Mouse (Mus musculus) lung, postnatal 4 days (tissue): Measurements from ENCODE around the gene Egr2.

ENCODE experiments used
- DNase-seq, 2 experiments: peaks; one replicate each; pipeline ENCODE4 v3.0.0; 2021

Gene Egr2

DNA sequence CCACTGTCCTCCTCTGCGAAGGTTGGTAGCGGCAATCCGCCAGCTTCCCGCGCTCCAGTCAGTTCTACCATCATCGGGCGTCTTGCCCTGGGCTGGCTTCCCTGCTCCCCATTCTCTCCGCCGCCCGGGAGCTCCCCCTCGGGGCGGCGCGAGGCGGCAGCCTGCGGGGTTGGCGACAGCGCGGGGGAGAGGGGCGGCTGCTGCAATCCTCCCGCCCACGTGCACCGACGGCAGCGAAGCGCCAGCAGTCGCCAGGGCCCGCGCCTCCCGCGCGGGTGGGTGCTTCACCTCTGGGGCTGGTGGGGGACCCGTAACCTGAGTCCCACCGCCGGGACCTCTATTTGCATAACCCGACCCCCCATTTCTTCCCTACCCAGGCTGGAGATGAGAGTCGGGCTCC is at the start of gene Egr2:
Egr2 (plus strand) TSS at position 220 of the 400 bp plus-strand sequence.
- DNase-seq: peak; percentile 34 to 45

DNA sequence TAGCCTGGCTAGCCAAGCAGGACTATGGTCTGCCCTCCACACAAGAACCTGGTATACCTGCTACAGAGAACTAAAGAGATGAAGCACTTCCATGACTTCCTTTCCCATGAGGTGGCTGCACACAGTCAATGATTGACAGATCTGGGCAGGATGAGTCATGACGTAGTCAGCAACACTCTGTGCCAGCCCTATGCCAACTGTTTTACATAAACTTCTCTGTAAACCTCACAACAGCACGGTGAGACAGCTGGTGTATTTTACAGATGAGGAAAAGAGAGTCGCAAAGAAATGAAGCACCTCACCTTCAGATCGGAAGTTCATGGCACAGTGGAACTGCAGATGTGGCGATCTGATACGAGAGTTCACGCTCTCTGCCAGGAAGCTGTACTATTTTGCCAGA is 47.8 kb upstream of the Egr2 start:
- DNase-seq: no peak

DNA sequence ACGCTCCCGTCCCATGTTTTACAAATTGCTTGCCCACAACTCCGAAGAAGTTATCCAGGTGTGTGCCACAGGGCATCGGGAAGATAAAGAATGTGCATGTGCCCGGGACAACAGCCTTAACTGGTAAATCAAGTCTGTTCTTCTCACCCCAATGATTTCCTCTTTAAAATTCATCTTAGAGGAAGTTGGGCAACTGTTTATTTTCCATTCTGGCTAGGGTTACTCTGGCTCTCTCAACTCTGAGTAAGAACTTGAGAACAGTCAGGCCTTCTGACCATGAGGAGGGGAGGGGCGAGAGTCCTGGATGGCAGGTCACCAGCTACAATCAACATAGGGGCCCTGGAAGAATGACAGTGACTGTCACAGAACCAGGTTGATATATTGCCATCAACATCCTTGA is 45.4 kb upstream of the Egr2 start:
- no peak for DNase-seq

DNA sequence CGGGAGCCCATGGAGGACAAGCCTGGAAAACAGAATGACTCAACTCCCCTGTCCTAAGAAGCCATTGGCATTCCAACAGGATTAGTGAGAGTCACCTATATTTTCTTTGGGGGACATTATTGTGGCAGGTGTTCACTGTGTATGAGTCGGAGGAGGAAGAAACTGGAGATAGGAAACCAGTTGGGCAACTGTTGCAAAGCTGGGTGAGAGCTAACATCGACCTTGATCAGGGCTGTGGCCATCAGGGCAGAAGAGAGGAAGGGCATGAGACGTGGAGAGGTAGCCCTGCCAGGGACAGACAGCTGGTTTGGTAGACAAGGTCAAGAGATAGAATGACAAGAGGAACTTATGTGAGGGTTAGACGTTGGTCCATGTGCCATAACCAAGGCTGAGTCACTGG is 44.6 kb upstream of the Egr2 start:
- no peak for DNase-seq

DNA sequence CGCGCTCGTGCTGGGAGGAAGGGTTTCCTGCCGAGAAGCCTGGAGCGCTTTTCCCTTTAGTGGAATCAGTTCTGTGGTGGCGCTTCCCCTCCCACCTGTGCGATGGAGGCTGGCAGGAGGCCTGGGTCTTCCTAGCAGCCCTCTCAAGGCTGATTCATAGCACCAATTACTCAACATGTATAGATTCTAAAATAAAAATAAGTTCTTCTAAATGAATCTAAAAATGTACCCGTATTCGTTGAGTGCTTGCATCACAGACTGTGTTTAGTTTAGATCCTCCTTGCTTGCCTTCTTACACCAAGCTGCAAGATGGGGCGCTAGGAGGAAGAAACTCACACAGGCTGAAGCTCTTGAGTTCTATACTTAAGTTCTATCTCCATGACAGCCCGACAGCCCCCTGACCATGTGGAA is 43.1 kb upstream of the Egr2 start:
- no peak for DNase-seq

DNA sequence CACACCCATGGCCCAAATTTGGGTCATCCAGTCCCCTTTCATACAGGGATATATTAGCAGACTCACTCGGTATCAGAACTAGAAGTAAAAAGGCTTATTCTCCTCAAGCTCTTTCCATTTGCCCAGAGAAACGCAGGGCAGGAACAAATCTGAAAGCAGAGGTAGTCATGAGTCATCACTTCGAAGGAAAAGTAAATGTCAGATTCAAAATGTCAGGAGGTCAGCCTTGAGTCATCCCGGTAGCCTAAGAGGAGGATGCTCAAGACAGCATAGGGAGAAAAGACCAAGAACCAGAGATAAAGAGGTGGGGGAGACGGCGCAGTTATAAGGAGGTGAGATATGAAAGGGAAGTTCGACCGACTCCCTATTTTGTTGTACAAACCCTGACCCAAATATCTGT is 41.7 kb upstream of the Egr2 start:
- no peak for DNase-seq

DNA sequence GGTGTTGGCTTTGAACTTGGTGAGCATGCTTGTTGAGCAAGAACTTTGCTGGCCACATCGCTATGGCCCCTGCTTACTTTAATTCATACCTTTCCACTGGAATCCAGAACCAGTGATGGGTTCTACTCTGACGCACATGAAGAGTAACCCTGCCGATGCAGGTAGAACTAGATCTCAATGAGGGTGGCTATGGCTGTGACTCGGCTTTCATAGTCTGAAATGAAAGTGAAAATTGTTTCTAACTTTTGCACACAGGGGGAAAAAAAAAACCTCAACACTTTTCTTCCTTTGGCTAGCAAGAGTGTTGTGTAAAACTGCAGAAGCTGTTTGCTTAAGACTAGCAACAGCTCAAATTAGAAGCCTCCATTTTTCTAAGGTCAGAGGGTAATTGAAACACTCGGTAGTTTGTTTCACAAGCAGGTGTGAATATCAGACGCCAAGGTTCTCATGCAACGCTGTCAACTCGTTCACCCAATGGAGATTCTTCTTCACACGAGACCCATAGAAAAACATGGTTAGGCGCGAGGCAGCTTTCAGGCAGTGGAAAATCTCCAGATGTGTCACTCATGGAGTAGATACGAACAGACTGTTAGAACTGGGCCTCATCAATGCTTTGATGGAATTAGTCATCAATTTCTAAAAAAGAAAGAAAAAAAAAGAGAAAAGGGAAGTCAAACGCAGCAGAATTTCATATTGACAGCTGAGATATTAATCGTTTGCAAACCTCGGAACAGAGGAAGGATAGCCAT is 38.0 kb upstream of the Egr2 start:
- no peak for DNase-seq

DNA sequence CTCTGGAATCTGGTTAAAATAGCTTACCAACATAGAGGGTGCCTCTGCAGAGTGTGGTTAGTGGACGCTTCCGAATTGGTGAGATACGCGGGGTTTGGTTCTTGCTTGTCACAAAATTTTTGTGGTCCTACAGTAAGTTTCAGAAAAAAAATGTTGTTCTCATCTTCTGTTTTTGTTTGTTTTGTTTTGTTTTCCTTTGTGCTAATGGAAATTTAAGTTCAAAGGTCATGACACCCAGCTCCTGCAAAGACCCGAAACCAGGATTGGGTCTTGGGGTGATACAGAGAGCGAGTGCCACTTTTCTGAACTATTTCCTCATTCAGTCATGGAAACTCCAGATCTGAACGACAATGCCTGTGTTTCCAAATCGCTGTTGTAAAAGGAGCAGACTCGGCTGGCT is 37.3 kb upstream of the Egr2 start:
- no peak for DNase-seq

DNA sequence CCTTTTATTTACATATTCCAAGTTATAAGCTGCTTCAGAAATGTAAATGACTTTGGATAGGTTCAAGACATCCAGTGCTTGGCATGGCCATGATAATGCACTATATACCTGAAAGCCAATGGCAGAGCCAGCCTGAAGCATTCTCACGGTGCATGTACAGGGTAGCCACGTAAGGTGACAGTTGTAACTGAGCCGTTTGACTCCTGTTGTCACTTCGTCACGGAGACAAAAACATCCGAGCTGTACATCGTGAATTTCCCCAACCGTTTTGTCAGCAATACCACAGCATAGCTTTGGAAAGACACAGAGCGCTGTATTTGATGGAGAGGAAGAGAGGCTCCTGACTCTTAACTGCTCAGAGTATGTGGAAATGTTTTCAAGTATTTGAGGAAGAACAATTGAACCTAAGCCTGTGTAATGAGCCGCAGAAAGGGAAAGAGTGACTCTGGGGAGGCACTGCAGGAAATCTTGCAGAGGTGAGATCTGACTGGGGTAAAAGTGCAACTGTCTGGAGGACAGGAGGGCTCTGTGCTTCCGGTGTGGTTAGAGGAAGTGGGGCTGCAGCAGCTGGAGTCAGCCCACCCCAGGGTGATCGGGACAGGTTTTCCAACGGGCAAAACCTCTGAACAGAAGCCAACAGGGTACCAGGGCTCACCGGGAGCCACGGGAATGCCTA is 31.8 kb upstream of the Egr2 start:
- DNase-seq: peak in 1 of 2 experiments; percentile 7

DNA sequence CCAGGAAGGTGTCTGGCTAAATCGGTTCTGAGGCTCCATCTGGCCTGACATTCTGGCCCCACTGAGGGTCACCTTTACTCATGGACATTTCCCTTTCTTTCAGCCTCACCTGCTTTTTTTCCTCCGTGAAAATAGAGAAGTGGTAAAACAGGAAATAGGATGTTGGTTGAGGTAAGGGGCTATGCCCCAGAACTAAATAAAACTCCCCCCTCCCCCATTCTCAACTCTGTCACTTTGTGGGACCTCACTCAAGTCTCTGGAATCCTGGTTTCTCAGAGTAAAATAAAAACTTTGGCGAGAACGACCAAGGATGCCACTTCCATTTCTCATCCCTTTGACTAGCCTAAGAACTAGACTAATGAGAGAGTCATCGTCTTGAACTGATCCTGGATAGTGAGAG is 31.2 kb upstream of the Egr2 start:
- no peak for DNase-seq

DNA sequence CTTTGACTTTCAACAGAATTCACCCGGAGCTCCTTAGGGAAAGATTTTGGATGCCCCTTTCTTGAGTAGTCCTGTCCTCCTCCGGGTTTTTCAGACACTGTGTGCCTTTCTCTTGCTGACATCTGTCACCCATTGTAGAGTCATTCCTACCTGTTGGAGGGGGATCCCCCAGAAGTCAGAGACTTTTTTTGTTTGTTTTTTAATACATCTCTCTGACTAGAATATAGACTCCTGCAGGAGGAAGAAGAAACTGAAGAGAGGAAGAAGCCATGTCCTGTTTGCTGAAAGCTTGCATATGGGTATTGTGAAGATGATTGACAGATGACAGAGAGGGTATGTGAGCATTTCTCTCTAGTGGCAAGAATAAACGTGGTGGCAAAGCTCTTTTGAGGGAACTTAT is 30.0 kb upstream of the Egr2 start:
- DNase-seq: no peak

DNA sequence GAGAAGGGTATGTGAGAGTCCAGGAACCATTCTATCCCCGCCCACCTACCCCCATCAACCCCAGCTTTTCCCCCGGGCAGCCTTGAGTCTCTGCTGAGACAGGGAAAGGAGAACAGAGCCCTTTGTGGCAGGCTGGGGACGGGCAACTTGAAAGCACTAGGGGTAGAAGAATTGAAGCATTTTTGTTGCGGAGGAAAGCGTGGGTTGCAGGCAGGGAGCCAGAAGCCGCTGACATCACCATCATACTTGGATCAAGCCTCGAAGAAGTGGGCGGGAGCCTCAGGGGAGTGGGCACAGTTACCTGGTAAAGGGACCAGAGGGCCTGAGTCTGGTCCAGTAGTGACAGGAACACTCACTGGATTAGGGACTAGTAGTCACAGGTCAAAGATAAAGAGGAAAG is 23.1 kb upstream of the Egr2 start:
- no peak for DNase-seq

DNA sequence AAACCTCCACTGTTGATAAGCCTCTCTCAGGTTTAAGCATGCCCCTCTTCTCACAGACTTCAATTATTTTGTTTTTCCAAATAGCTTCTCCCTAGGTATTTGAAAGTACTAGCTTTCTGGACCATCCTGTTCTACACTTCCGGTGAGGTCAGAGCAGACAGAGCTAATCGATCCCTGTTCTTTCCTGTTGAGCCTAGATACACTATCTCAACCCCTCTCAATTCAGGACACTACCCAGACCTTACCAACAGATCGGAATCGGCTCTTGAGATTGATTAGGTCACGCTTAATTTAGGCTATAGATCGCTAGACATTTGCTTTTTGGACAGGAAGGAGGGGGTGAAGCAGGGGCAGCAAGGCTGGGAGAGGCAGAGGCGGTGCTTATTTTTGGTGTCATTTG is 22.4 kb upstream of the Egr2 start:
- DNase-seq: no peak

DNA sequence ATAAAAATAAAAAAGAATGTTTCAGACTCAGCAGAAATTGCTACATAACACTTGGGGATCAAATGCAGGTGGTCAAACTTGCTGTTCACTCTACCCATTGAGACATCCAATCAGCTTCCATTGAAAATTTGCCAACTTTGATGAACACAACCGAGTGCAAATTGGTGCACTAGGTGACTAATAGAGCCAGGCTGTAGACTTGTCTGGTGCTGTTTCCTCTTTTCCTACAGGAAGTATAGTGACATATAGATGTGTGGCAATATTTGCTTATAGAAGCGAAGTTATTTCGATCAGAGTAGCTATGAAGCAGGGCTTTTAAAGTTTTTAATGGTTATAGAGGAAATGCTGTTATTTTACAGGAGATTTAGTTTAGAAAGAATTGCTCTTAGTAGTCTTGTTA is 16.5 kb upstream of the Egr2 start:
- DNase-seq: no peak

DNA sequence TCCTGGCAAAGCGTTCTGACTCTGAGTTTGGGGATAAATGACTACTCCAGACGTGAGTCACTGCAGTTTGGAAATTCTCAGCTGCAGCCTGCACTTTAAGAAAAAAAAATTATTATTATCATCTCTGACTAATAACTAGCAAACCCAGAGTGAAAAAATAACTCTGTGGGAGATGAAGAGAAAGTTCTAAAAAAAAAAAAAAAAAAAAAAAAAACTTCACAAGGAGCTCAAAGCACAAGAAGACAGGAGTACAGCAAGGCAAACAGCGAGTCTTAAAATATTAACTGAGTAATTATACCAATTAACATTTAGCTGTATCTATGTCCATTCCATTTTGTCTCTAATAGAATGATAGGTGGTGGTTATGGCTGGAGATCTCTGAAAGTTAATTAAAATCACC is 11.1 kb upstream of the Egr2 start:
- no peak for DNase-seq

DNA sequence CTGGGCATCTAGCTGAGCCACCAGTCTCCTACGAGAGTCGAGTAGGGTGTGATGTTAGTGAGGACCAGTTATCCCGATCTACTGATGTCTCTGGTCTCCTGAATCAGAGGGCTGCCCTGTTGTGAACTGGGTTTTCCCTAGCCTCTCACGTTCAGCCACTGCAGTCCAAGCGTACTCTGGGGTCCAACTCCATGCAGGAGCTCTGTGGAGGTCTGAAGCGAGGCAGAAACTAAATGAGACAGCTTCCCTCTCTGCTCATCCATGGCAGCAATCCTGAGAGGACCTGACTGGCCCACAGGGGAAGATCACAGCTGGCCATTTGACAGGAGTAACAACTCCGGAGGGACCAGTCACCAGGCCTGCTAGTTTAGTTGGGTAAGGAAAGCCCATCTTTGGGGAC is 10.6 kb upstream of the Egr2 start:
- no peak for DNase-seq

DNA sequence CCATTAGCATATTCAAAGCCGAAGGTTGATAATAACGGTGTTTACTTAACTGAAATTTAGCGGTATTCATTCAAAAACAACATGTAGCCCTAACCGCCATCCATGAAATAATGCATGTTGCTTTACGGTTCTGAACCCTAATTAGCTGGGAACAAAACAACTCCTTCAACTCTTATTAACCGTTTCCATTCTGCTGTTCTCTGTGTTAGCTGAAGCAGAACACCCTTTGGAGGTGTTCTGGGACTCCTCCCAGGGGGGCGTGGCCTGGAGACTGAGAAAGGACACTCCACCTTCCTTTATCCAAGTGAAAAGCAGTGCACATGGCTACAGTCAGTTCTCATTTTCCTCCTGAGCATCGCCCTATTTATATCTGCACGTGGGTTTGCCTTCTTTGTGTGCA is 8.8 kb upstream of the Egr2 start:
- DNase-seq: no peak

DNA sequence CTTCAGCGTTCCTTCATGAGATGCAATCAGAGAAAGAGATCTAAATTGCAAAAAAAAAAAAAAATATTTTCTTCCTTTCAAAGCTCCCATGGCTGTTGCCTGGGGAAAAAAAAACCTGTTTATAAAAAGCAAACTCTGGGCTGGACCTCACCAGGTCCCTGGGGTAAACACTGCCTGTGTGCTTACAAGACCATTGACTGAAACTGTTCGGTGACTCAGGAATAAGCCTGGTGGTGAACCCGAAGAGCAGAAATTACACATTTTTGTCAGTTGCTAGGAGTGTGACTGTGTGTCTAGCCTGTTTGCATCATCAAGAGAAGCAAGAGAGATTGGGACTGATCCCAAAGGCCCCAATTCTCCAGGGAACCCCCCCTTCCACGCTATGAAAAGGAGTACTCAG is 5.5 kb upstream of the Egr2 start:
- DNase-seq: no peak

DNA sequence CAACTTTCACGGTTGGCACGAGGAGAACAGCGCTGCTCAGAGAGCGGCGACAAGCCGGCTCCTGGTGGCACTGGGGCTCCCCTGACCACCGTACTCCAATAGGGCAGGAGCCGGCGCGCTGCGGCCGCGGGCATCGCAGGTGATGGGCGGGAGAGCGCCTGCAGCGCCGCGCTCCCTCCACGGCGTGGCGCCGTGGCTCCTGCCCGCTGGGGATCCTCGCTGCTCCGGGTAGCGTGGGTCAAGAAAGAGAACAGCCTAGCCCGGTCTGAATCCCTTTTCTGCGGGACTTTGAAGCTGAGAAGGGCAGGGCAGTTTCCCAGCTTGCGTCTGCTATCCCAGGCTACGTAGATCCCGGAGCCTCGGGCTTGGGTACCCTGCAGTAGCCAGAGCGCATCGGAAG is 697 bp downstream of the Egr2 start:
- DNase-seq: peak; percentile 85 to 86

DNA sequence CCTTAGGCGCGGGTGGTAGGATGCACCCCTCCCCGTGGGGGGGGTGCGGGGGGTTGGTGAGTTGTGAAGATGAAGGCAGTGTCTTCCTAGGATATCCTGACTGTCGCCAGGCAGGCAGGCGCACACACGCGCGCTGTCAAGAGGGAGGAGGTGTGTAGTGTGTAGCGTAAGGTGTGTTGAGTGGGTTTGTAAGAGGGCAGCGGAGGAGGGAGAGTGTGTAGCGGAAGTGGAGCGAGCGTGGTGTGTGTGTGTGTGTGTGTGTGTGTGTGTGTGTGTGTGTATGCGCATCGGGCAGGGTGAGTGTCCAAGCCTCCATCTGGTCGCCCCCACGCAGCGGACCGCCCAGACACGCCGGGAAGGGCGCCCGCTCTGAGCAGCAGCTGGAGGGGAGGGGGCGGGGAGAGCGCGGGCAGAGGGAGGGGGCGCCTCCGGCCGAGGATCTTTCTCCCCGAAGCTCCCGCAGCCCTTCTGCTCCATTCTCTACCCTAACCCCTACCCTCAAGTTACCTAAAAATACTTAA is 1.4 kb downstream of the Egr2 start:
- DNase-seq: peak; percentile 55 to 73

DNA sequence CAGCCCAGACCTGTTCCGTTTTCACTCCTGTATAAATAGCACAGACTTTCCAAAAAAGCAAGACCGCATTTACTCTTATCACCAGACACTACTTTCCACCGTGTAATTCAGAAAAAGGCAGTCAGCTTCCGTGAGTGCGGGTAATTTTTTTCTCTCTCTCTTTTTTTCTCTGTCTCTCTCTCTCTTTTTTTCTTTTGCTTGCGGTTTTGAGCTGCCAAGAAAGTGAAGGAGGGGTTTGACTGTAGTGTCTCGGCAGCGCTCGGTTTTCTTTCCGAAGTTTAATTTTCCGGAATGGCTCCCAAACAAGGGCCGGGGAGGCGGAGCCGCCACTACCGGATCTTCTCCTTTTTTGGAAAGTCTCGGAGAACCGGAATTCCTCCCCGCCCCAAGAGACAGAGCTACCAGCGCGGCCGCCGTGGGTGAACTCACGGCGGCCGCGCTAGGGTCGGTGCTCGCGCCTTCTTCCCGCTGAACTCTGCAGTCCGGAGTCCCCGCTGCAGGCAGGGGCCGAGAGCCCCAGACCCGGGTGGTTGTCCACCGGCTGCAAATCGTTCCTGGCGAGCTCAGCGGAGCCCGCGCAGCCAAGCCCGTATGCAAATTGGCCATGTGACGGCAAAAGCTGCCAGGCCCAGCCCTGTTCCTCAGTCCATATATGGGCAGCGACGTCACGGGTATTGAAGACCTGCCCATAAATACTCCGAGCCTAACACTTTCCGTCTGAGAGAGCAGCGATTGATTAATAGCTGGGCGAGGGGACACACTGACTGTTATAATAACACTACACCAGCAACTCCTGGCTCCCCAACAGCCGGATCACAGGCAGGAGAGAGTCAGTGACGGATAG is 2.1 kb downstream of the Egr2 start:
- DNase-seq: peak; percentile 93 to 94

DNA sequence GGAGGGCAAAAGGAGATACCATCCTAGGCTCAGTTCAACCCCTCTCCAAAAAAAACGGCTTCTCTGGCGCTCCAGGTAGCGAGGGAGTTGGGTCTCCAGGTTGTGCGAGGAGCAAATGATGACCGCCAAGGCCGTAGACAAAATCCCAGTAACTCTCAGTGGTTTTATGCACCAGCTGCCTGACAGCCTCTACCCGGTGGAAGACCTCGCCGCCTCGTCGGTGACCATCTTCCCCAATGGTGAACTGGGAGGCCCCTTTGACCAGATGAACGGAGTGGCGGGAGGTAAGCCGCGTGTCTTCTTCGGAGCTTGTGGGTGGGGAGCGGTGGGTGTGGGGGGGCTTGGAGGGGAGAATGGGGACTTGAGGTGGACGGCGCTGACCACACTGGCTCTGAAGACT is 2.8 kb downstream of the Egr2 start:
- peak; percentile 11 to 29 for DNase-seq

DNA sequence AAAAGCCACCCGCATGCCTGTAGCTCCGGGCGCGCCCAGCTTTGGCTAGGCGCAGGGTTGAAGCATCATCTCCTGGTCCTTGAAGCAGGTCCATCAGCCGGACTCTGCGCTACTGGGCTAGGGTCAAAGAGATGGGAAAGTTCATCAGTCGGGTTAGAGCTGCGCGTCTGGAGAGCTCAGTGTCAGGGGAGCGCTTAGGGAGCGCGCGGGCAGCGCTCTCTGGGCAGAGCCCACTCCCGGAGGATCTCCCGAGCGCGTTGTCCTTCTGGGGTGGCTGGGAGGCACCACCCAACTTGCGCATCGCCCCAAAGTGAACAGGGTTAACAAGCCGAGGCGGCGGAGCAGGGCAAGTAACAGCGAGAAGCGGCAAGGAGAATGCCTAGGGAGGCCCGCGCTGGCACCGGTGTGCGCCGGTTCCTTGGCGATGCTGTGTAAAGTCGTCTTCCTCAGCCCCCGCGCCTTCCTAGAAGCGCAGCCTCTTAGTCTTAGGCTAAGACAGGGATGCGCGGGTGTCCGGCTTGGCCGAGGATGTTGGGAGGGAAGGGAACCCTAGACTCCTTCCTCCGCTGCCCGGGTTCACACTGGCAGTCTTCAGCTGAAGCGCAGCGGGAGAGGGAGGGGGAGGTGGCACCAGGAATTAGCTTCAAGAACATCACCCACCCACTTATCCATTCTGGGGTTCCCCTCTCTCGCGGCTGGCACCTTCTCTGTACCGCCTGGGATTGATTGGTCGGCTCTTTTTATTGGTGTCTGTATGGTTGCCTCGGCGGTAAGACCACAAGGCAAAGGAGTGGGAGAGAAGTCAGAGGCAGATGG is 3.5 kb downstream of the Egr2 start:
- peak; percentile 14 to 28 for DNase-seq
